Mouse (Mus musculus) midbrain, embryonic 13.5 days (tissue): ENCODE data around the gene Kcnk1. TPM values are rescaled to one million over a fixed set of nuclear protein-coding genes. Genes with fewer than 3 reads are reported as not detected.

ENCODE experiments used
- ATAC-seq: fragments of 200-750 bp; cut with Nextera tagmentation; 2 replicates; pipeline ENCODE4 v1.8.0; 2017; ENCODE audit warnings: mild to moderate bottlenecking, moderate TSS enrichment, moderate library complexity
- H3K27ac ChIP-seq: fragments of 300-500 bp; sonication (generic); 2 replicates; pipeline ENCODE4 v1.5.1; 2015; ENCODE audit warnings: inconsistent platforms, mild to moderate bottlenecking, moderate library complexity
- H3K27me3 ChIP-seq: fragments of 300-500 bp; sonication (generic); 2 replicates; pipeline ENCODE4 v1.6.1; 2015; ENCODE audit warnings: mild to moderate bottlenecking, inconsistent platforms
- H3K36me3 ChIP-seq: fragments of 300-500 bp; sonication (generic); 2 replicates; pipeline ENCODE4 v1.6.1; 2015; ENCODE audit warnings: mild to moderate bottlenecking, inconsistent platforms
- H3K4me1 ChIP-seq: fragments of 300-500 bp; sonication (generic); replicated peaks from 2 replicates; pipeline ENCODE4 v1.6.1; 2015; ENCODE audit warnings: inconsistent platforms
- H3K4me2 ChIP-seq: fragments of 300-500 bp; sonication (generic); replicated peaks from 2 replicates; pipeline ENCODE4 v1.6.1; 2015; ENCODE audit warnings: moderate library complexity, mild to moderate bottlenecking, inconsistent platforms
- H3K4me3 ChIP-seq: fragments of 300-500 bp; sonication (generic); replicated peaks from 2 replicates; pipeline ENCODE4 v1.5.1; 2015; ENCODE audit warnings: mild to moderate bottlenecking, inconsistent platforms
- H3K9ac ChIP-seq: fragments of 300-500 bp; sonication (generic); replicated peaks from 2 replicates; pipeline ENCODE4 v1.6.1; 2015; ENCODE audit warnings: mild to moderate bottlenecking, inconsistent platforms
- H3K9me3 ChIP-seq: fragments of 300-500 bp; sonication (generic); 2 replicates; pipeline ENCODE4 v1.6.1; 2016; ENCODE audit warnings: mild to moderate bottlenecking, inconsistent platforms
- WGBS: fragments of 180-500 bp; shearing (Covaris S2); methylation state at CpG from one replicate; pipeline ENCODE4 v1.1.7; 2015; 5-methylcytosine and 5-hydroxymethylcytosine counted together
- polyA plus RNA-seq: library from polyadenylated mRNA; unstranded; fragments of >200 nt; fragmentation: Nextera tagmentation; extraction: Ambion mirVana; gene quantifications from 2 replicates; pipeline ENCODE4 v1.2.1, GENCODE M21; 2015

Kcnk1 gene
- polyA plus RNA-seq, 1 experiment from 2014 or later: 6.8 TPM

DNA sequence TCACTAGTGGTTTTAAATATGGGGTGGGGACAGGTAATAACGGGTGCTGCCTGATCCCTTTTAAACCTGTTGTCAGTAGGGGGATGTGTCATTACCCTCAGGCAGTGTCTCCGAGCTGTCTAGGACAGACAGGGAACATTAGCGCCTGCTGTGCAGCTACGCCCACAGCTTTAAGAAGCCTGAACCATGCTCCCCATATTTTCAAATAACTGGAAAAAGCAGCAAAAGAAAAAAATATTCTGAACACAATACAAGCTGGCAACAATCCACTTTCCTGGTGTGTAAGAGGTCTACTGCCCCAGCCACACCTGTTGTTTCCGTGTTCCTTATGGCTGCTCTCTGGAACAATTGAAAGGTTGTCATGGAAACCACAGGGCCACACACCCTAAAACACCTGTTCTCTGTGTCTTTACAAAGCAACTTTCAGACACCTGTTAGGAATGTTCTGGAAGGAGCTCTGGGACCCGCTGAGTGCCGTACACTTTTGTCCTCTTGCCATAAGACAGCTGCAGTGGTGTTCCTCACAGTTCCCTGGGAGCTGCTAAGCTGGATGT lies 4.9 kb downstream of the Kcnk1 start:
- H3K9me3 ChIP-seq: no peaks in the 10 kb centered on the region
- H3K4me3 ChIP-seq: no peak overlapping the region
- H3K27ac ChIP-seq: no peak overlapping the region
- no peaks in the 10 kb centered on the region for H3K36me3 ChIP-seq
- no peak overlapping the region for H3K4me2 ChIP-seq
- peaks cover 15% of the 10 kb centered on the region for H3K4me1 ChIP-seq
- no peak for ATAC-seq
- H3K27me3 ChIP-seq: peaks cover 30% of the 10 kb centered on the region
- 80% methylated on average over 7 of the region's 7 CpGs for WGBS
- no peak overlapping the region; the same call in 1 of the 2 replicates for H3K9ac ChIP-seq

DNA sequence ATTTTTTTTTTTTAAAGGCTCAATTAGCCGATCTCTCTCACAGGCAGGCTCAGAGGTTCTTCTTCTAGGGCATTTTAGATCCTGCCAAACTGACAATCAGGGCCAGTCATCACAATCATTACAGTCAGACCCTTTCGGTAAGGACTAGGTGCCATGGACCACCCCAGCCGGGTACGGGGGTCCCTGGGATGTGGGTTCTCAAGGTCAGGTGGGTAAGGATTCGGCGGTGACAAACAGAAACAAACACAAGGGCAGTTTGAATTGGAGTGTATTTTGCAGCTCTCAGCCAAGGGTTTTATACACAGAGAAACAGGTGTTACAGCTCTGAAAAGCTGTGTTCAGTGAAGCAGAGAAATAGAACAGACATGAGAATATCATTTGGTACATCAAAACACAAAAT lies 8.6 kb downstream of the Kcnk1 start:
- ATAC-seq: no peak
- no peaks in the 10 kb centered on the region for H3K9me3 ChIP-seq
- no peaks in the 10 kb centered on the region for H3K36me3 ChIP-seq
- no peak overlapping the region for H3K4me3 ChIP-seq
- no peak overlapping the region for H3K27ac ChIP-seq
- no peaks in the 10 kb centered on the region for H3K27me3 ChIP-seq
- H3K4me1 ChIP-seq: no peaks in the 10 kb centered on the region
- H3K4me2 ChIP-seq: no peak overlapping the region
- 92% methylated on average over 6 of the region's 6 CpGs for WGBS
- H3K9ac ChIP-seq: no peak overlapping the region

DNA sequence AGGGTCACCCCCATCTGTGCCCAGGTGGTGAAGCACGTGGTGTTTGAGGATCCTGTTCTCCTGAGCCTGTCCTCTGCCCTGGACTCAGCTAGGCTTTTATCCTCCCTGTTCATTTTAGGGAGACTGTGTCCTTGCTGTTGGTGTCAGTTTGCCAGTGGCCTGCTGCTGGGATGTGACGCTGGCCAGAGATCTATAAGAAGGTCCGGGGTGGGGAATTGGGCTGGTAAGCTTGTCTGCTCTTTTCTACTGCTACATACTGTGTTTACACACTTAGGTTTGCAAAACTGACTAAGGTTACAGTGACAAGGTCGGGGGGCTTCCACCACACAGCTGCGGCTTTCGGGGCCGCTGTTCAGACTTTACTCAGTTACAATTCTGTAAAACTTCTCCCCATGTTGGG lies 10.0 kb downstream of the Kcnk1 start:
- Histone ChIP-seq H3K9me3 (no peaks in the 10 kb centered on the region), H3K27me3 (no peaks in the 10 kb centered on the region), H3K27ac (no peak overlapping the region), H3K9ac (no peak overlapping the region), H3K4me3 (no peak overlapping the region), H3K36me3 (no peaks in the 10 kb centered on the region), H3K4me2 (no peak overlapping the region), H3K4me1 (no peaks in the 10 kb centered on the region)
- no peak for ATAC-seq
- 88% methylated on average over 7 of the region's 7 CpGs for WGBS

DNA sequence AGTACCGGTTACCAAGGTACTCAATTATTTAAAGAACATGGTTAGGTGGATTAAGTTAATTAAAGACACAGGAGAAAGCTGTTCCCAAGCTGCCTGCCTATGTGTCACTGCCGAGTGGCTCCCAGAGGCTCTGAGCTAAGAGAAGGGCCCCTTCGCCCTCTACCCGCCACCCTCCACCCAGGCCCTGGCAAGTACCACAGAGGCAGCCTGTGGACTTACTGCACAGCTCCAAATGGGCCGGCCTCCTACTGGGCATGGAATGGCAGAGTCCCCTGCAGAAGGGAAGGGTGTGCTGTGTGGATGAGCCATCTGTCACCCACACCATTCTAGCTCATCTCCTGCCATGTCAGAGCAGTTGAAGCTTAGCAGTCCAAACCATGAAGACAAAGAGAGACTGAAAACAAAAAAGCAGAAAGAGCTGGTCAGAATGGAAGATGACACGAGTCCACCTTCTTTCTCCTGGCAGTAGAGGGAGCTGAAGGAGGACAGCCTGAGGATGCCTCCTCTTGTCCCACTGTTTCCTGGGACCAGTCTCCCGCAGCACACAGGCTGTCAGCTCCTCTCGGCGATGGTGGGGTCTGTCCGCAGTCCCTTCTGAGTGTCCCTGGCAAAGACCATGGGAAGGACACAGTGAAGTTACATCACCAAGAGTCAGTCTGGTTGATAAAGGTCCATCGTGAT lies 11.5 kb downstream of the Kcnk1 start:
- Histone ChIP-seq H3K9ac (no peak overlapping the region), H3K9me3 (no peaks in the 10 kb centered on the region), H3K4me2 (no peak overlapping the region), H3K4me3 (no peak overlapping the region), H3K4me1 (no peaks in the 10 kb centered on the region), H3K27ac (no peak overlapping the region), H3K27me3 (no peaks in the 10 kb centered on the region), H3K36me3 (no peaks in the 10 kb centered on the region)
- no peak for ATAC-seq
- WGBS: 78% methylated on average over 11 of the region's 11 CpGs

DNA sequence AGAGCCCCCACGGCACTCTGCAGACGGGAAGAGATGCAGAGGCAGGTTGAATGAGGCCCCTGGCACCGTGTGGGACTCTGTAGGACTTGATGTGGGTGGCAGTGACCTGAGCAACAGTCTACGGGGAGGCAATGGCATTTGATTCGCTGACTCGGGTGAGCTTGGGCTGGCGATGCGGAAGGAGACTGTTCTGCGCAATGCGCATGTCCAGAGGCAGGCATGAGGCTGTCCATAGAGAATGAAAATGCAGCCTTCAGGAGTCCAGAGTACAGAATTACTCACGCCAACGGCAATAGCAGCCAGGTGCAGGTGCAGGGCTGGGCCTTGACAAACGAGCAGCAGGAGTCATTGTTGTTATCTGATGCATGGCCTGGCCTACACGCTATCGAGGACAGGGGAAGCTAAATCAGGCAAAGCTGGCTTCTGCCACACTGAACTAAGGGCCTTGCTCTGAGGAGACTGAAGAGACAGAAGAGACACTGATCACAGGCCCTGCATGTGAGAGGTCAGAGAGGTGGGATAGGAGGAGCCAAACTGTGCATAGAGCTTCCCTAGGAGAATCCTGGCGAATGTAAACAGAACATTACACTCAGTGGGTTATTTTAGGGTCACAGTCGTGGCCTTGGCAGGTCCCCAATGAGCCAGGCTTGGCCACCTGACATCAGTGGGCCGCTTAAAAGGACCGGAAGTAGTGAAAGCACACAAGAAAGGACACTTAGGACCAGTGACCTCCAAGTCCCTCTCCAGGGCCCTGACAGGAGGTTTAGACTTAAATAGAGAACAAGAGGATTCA lies 12.8 kb downstream of the Kcnk1 start:
- Histone ChIP-seq H3K27ac (no peak overlapping the region), H3K36me3 (no peaks in the 10 kb centered on the region)
- WGBS: 87% methylated on average over 19 of the region's 19 CpGs

DNA sequence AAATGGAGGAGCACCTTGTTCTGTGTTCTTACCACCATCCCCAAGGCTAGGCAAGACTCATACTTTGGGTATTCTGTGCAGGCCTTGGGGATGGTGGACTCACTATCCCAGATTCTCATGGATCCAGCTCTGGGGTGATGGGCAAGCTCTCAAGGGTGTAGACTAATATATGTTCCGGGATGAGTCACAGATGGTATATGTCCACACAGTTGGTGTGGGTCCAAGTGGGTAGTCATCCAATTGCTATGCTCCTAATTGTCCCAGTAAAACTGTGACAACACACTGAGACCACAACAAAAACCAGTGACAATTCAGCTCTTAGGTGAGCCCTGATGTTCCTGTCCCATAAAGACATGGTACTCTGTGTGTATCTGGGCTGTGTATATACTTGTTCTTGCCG lies 14.0 kb downstream of the Kcnk1 start:
- no peak for ATAC-seq
- Histone ChIP-seq H3K4me2 (no peak overlapping the region), H3K4me3 (no peak overlapping the region), H3K9ac (no peak overlapping the region), H3K36me3 (no peaks in the 10 kb centered on the region), H3K27ac (no peak overlapping the region), H3K9me3 (no peaks in the 10 kb centered on the region), H3K27me3 (no peaks in the 10 kb centered on the region), H3K4me1 (no peaks in the 10 kb centered on the region)
- WGBS: 92% methylated on average over 2 of the region's 2 CpGs

More for the DNA sequence above, 12.8 kb downstream of the Kcnk1 start:
- Histone ChIP-seq H3K9ac (no peak overlapping the region), H3K4me3 (no peak overlapping the region), H3K9me3 (no peaks in the 10 kb centered on the region), H3K4me1 (no peaks in the 10 kb centered on the region), H3K4me2 (no peak overlapping the region), H3K27me3 (no peaks in the 10 kb centered on the region)
- no peak for ATAC-seq

DNA sequence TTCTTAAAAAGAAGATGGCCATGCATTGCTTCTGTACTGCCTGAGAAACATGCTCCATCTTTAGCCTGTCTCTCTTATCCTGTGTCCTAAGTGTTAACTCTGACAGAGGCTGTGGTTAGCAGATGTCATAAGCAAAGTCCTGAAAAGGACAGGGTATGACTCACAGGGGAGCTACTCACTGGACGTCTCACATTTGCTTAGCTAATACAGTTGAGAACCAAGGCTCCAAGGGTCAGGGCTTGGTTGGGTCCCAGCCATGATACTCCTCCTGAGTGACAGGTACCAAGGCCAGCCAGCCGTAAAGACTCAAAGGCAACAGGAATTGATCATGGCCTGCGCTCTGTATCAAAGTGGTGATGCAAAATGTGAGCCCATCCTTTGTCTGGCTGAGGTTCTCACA lies 15.9 kb downstream of the Kcnk1 start:
- no peak for ATAC-seq
- Histone ChIP-seq H3K9me3 (no peaks in the 10 kb centered on the region), H3K4me1 (no peaks in the 10 kb centered on the region), H3K9ac (no peak overlapping the region), H3K4me2 (no peak overlapping the region), H3K4me3 (no peak overlapping the region), H3K27ac (no peak overlapping the region), H3K36me3 (no peaks in the 10 kb centered on the region), H3K27me3 (no peaks in the 10 kb centered on the region)
- WGBS: 87% methylated on average over 3 of the region's 3 CpGs

DNA sequence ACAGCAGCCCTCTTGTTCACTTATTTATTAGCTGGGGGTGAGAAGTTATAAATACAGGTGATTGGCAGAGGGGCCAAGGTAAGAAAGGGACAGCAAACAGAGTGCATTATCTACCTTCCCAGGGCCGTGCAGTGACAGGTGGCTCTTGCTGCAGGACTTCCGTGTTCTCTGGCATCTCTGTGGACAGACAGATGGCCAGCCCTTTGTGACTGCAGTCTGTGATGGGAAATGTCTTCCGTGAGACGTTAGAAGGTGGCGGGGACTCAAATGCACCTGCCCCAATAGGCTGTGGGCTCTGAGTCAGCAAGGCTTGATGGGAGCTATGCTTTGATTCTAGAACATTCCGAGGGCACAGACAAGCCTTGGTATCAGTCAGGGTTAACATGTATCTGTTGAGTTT lies 17.4 kb downstream of the Kcnk1 start:
- H3K4me3 ChIP-seq: no peak overlapping the region
- H3K27me3 ChIP-seq: no peaks in the 10 kb centered on the region
- H3K4me2 ChIP-seq: no peak overlapping the region
- no peaks in the 10 kb centered on the region for H3K36me3 ChIP-seq
- no peak for ATAC-seq
- no peaks in the 10 kb centered on the region for H3K9me3 ChIP-seq
- 88% methylated on average over 6 of the region's 6 CpGs for WGBS
- H3K4me1 ChIP-seq: no peaks in the 10 kb centered on the region
- H3K27ac ChIP-seq: no peak overlapping the region
- H3K9ac ChIP-seq: no peak overlapping the region

DNA sequence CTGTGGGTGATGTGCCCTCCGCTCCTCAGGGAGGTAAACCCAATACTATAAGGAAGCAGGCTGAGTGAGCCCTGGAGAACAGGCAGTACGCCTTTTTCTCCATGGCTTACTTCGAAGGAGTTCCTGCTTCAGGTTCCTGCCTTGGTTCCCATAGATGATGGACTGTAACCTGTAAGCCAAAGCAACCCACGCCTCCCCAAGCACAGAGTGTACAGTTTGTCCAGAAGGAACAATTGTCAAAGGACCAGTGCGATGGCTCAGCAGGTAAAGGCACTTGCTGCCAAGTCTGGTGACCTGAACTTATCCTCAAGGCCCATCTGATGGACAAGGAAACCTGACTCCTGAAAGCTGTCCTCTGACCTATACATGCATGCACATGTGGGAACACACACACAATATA lies 18.7 kb downstream of the Kcnk1 start:
- no peak overlapping the region for H3K4me3 ChIP-seq
- ATAC-seq: no peak
- no peak overlapping the region for H3K27ac ChIP-seq
- H3K36me3 ChIP-seq: no peaks in the 10 kb centered on the region
- WGBS: 96% methylated on average over 5 of the region's 5 CpGs
- no peak overlapping the region for H3K4me2 ChIP-seq
- no peaks in the 10 kb centered on the region for H3K27me3 ChIP-seq
- no peaks in the 10 kb centered on the region for H3K4me1 ChIP-seq
- no peaks in the 10 kb centered on the region for H3K9me3 ChIP-seq
- H3K9ac ChIP-seq: no peak overlapping the region

DNA sequence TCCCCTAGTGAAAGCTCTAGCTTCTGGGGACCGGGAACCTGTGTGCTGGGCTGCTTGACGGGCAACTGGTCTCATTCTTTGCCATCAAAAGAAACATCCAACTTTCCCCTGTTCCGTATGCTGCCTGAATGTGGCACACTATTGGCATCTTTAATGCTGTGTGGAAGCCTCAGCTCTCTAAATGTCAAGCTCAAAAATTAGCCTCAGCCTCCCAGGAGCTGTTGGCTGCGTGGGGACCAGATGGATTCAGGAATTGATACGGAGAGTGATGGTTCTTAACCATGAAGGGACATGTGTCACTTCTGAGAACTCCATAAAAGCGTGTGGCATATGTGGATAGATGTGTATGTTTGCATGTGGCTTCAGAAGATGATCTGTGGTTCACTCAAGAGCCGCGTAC lies 27.0 kb downstream of the Kcnk1 start:
- 93% methylated on average over 8 of the region's 8 CpGs for WGBS
- no peaks in the 10 kb centered on the region for H3K36me3 ChIP-seq
- no peak overlapping the region for H3K9ac ChIP-seq
- no peak overlapping the region for H3K27ac ChIP-seq
- no peak overlapping the region for H3K4me2 ChIP-seq
- H3K4me1 ChIP-seq: no peaks in the 10 kb centered on the region
- no peaks in the 10 kb centered on the region for H3K27me3 ChIP-seq
- H3K9me3 ChIP-seq: no peaks in the 10 kb centered on the region
- no peak overlapping the region for H3K4me3 ChIP-seq
- no peak for ATAC-seq

DNA sequence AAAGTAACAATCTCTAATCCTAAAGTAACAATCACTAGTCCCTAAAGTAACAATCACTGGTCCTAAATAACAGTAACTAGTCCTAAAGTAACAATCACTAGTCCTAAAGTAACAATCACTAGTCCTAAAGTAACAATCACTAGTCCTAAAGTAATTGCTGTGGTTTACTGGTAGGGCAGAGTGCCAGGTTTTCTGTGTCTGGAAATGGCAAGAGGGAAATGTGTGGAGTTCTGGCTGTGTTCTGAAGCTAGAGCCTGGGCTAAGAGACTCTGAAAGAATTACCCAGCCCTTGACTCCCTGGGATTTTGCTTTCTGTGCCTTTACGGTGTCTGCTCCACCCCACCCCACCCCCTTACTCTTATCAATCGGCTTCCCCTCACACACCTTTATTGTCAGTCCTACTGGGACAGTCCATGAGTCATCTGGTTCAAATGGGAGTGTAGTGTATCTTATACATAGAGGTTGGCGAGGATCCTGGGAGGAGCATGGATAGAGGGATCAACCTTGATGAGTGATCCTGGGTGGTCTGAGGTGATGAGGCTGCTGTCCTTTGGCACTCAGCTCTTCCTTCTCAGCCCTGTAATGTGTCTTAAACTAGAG lies 28.8 kb downstream of the Kcnk1 start:
- Histone ChIP-seq H3K9me3 (no peaks in the 10 kb centered on the region), H3K36me3 (no peaks in the 10 kb centered on the region), H3K4me1 (no peaks in the 10 kb centered on the region), H3K27me3 (no peaks in the 10 kb centered on the region), H3K27ac (no peak overlapping the region), H3K4me2 (no peak overlapping the region), H3K4me3 (no peak overlapping the region), H3K9ac (no peak overlapping the region)
- ATAC-seq: no peak
- WGBS: 83% methylated on average over 3 of the region's 3 CpGs

DNA sequence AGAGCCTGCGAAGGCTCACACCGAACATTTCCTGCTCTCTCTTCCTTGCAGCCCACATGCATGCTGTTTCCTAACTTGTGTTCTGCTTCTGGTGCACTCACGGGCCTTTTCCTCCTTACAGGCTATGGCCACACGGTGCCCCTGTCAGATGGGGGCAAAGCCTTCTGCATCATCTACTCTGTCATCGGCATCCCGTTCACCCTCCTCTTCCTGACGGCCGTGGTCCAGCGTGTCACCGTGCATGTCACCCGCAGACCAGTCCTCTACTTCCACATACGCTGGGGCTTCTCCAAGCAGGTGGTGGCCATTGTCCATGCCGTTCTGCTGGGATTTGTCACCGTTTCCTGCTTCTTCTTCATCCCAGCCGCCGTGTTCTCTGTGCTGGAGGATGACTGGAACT lies 29.9 kb downstream of the Kcnk1 start:
- Histone ChIP-seq H3K9ac (no peak overlapping the region), H3K4me2 (no peak overlapping the region), H3K36me3 (no peaks in the 10 kb centered on the region), H3K4me1 (no peaks in the 10 kb centered on the region), H3K4me3 (no peak overlapping the region), H3K27me3 (no peaks in the 10 kb centered on the region), H3K27ac (no peak overlapping the region; the same call in 1 of the 2 replicates), H3K9me3 (no peaks in the 10 kb centered on the region)
- WGBS: 96% methylated on average over 16 of the region's 16 CpGs
- ATAC-seq: no peak
